Mouse (Mus musculus): ENCODE measurements at regions not wholly inside any gene's neighbourhood (a gene's known extent, or its start where the extent isn't known, plus 50 kb on each side); places are given as distances from the start of the nearest gene placed in this dataset.

- no peak for DNase-seq (ENCODE audit: low read depth, low spot score)
Measured at GRCm38 (mm10) chr1:41065130-41065529, 259.7 kb downstream of the Tmem182 start.

GRCm38 (mm10) chr1:41104869-41105268 lies 299.5 kb downstream of the Tmem182 start:
- DNase-seq (ENCODE audit: low read depth, low spot score), result no peak

- no peak for DNase-seq (ENCODE audit: low read depth, low spot score)
Measured at GRCm38 (mm10) chr1:41121636-41122175, 316.3 kb downstream of the Tmem182 start.

- no peak for DNase-seq (ENCODE audit: low read depth, low spot score)
Measured at GRCm38 (mm10) chr1:41131410-41131809, 326.0 kb downstream of the Tmem182 start.

GRCm38 (mm10) chr1:41133143-41133542 lies 327.7 kb downstream of the Tmem182 start:
- DNase-seq (ENCODE audit: low read depth, low spot score), result no peak

- no peak for DNase-seq (ENCODE audit: low read depth, low spot score)
Measured at GRCm38 (mm10) chr1:41133946-41134345, 328.5 kb downstream of the Tmem182 start.

- DNase-seq (ENCODE audit: low read depth, low spot score), result no peak
Measured at GRCm38 (mm10) chr1:41139725-41140124, 334.3 kb downstream of the Tmem182 start.

GRCm38 (mm10) chr1:41140542-41140941 lies 335.1 kb downstream of the Tmem182 start:
- DNase-seq (ENCODE audit: low read depth, low spot score), result no peak

- DNase-seq (ENCODE audit: low read depth, low spot score), result no peak
Measured at GRCm38 (mm10) chr1:41141992-41142391, 336.6 kb downstream of the Tmem182 start.

- peak; percentile 80 for DNase-seq (ENCODE audit: low read depth, low spot score)
Measured at GRCm38 (mm10) chr1:41152516-41152915, 347.1 kb downstream of the Tmem182 start.

GRCm38 (mm10) chr1:41153174-41153999 lies 348.0 kb downstream of the Tmem182 start:
- DNase-seq (ENCODE audit: low read depth, low spot score), result no peak

GRCm38 (mm10) chr1:41154198-41154597 lies 348.8 kb downstream of the Tmem182 start:
- DNase-seq (ENCODE audit: low read depth, low spot score), result no peak

GRCm38 (mm10) chr1:41156946-41157345 lies 351.5 kb downstream of the Tmem182 start:
- DNase-seq (ENCODE audit: low read depth, low spot score), result no peak

- no peak for DNase-seq (ENCODE audit: low read depth, low spot score)
Measured at GRCm38 (mm10) chr1:41157651-41158513, 352.5 kb downstream of the Tmem182 start.

- no peak for DNase-seq (ENCODE audit: low read depth, low spot score)
Measured at GRCm38 (mm10) chr1:41165878-41166786, 360.7 kb downstream of the Tmem182 start.

GRCm38 (mm10) chr1:41166787-41167420 lies 361.5 kb downstream of the Tmem182 start:
- DNase-seq (ENCODE audit: low read depth, low spot score), result no peak

GRCm38 (mm10) chr1:41186991-41187390 lies 381.6 kb downstream of the Tmem182 start:
- no peak for DNase-seq (ENCODE audit: low read depth, low spot score)

GRCm38 (mm10) chr1:41212876-41213275 lies 407.5 kb downstream of the Tmem182 start:
- DNase-seq (ENCODE audit: low read depth, low spot score), result no peak

GRCm38 (mm10) chr1:41225851-41226250 lies 420.4 kb downstream of the Tmem182 start:
- DNase-seq (ENCODE audit: low read depth, low spot score), result no peak

- no peak for DNase-seq (ENCODE audit: low read depth, low spot score)
Measured at GRCm38 (mm10) chr1:41235335-41235734, 429.9 kb downstream of the Tmem182 start.

- no peak for DNase-seq (ENCODE audit: low read depth, low spot score)
Measured at GRCm38 (mm10) chr1:41243000-41243399, 437.6 kb downstream of the Tmem182 start.

All from brain, embryonic 18.5 days (tissue).